Mouse (Mus musculus) small intestine, adult 2 months (tissue): Measurements from ENCODE around the gene Reg3d. TPM values are rescaled to one million over a fixed set of nuclear protein-coding genes. Genes with fewer than 3 reads are reported as not detected.
"Not testable (repeated sequence)": the region's sequence is repeated elsewhere in the genome, so short reads cannot be mapped to it uniquely, and the experiment has no call there.

Source experiments
- H3K27ac ChIP-seq: fragments of 200-500 bp; 2 replicates; pipeline ENCODE4 v1.5.1; 2012; ENCODE audit warnings: low read depth, low read length, control low read depth, inconsistent platforms; ENCODE audit not compliant: insufficient read depth
- H3K27me3 ChIP-seq: fragments of 200-500 bp; 2 replicates; pipeline ENCODE4 v1.6.1; 2012; ENCODE audit warnings: mild to moderate bottlenecking, moderate library complexity, low read length, inconsistent platforms; ENCODE audit not compliant: control insufficient read depth, insufficient read depth
- H3K36me3 ChIP-seq: fragments of 200-500 bp; 2 replicates; pipeline ENCODE4 v1.6.1; 2012; ENCODE audit warnings: mild to moderate bottlenecking, low read length, control low read depth, inconsistent platforms; ENCODE audit not compliant: control insufficient read depth, insufficient read depth
- H3K4me1 ChIP-seq: fragments of 200-500 bp; 2 replicates; pipeline ENCODE4 v1.6.1; 2012; ENCODE audit warnings: low read length, inconsistent platforms, mixed read lengths; ENCODE audit not compliant: control insufficient read depth, insufficient read depth, insufficient read length
- H3K4me3 ChIP-seq: fragments of 200-500 bp; 2 replicates; pipeline ENCODE4 v1.5.1; 2012; ENCODE audit warnings: low read depth, mild to moderate bottlenecking, control low read depth, inconsistent platforms, low read length, moderate library complexity
- CTCF ChIP-seq: fragments of 200-500 bp; IDR thresholded peaks from 2 replicates; pipeline ENCODE4 v1.5.1; 2012; ENCODE audit warnings: low read depth, mild to moderate bottlenecking, control low read depth, inconsistent platforms, low read length, moderate library complexity, mixed read lengths; ENCODE audit not compliant: insufficient replicate concordance, insufficient read length; ENCODE audit errors: extremely low read depth
- POLR2A ChIP-seq: fragments of 200-500 bp; IDR thresholded peaks from 2 replicates; pipeline ENCODE4 v1.6.1; 2012; ENCODE audit warnings: low read depth, mild to moderate bottlenecking, control low read depth, inconsistent platforms, low read length, moderate library complexity
- WGBS: fragments of 180-500 bp; shearing (Covaris S2); methylation state at CpG from one replicate; pipeline ENCODE4 v1.1.7; 2018; 5-methylcytosine and 5-hydroxymethylcytosine counted together
- polyA plus RNA-seq: library from polyadenylated mRNA; depleted of rRNA; stranded (reverse); fragments of >200 nt; gene quantifications from 2 replicates; pipeline ENCODE4 v1.2.3, GENCODE M21; 2012; rRNA removed

The Reg3d gene
- 67.1 TPM in 1 of 2 replicates, not detected in the other for polyA plus RNA-seq

DNA sequence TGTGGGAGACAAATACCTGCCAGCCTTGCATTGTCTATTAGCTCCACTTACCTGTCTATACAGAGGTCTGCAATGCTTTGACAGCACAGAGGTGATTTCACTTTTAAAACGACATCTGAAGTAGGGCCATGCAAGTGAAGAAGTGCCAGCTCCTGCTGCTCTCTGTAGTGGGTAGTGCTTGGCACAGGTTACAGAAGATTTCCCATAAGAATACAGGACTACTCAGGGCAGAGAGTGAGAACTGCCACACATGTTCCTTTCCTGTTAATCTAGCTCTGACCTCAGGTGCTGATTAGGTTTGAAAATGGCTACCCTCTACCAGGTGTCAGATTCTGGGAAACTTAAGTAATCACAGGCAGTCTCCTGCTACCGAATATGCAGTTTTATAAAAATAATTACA, at the start of gene Reg3d:
Gene Reg3d, minus strand, starts transcription at position 101 of the 400 bp plus-strand sequence.
- H3K27ac ChIP-seq, result no peak within 1 kb of the TSS
- H3K27me3 ChIP-seq, result no peaks in the 10 kb centered on the region
- H3K36me3 ChIP-seq, result no peaks in the 10 kb centered on the region
- no peak for TF ChIP-seq POLR2A
- no peak for TF ChIP-seq CTCF
- no peak within 1 kb of the TSS for H3K4me3 ChIP-seq
- WGBS, result 70% methylated on average over 2 of the region's 2 CpGs
- H3K4me1 ChIP-seq, result peaks cover 13% of the 10 kb centered on the region; the same call in 1 of the 2 replicates

DNA sequence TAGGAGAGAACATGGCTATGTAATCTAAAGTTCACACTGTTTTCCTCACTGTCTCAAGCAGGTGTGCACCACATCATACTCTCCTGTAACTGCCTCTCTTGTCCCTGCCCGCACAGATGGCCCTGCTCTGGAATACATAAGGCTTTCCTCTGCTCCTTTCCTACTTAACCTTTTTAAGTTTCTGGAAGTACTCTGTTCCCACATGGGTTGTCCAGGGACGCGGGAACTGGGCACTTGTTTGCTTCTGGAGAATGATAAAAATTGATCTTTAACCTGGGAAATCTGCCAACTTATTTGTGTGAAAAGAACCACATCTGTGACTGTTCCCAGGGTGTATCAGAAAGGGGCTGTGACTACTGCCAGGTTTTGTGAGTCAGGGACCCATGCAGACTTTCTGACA, 46.8 kb upstream of the Reg3d start:
- peaks cover 6% of the 10 kb centered on the region; the same call in 1 of the 2 replicates for H3K4me1 ChIP-seq
- no peaks in the 10 kb centered on the region for H3K27me3 ChIP-seq
- TF ChIP-seq CTCF, result no peak
- TF ChIP-seq POLR2A, result no peak
- H3K36me3 ChIP-seq, result no peaks in the 10 kb centered on the region
- H3K4me3 ChIP-seq, result no peak overlapping the region
- 21% methylated on average over 3 of the region's 3 CpGs for WGBS
- H3K27ac ChIP-seq, result no peak overlapping the region

DNA sequence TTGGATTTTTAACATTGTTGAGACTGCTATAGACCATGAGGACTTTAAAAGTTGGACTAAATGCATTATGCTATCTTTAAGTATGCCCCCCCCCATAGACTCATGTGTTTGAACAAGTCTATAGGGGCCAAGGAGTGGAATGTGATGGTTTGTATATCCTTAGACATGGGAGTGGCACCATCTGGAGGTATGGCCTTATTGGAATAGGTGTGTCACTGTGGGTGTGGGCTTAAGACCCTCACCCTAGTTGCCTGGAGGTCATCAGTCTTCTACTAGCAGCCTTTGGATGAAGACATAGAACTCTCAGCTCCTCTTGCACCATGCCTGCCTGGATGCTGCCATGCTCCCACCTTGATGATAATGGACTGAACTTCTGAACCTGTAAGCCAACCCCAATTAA, 43.7 kb upstream of the Reg3d start, which contains the start of gene Reg1:
Gene Reg1, plus strand, starts transcription at position 301 of the 400 bp plus-strand sequence.
- not testable (repeated sequence) for H3K4me3 ChIP-seq, H3K27ac ChIP-seq, H3K27me3 ChIP-seq, H3K4me1 ChIP-seq, H3K36me3 ChIP-seq

DNA sequence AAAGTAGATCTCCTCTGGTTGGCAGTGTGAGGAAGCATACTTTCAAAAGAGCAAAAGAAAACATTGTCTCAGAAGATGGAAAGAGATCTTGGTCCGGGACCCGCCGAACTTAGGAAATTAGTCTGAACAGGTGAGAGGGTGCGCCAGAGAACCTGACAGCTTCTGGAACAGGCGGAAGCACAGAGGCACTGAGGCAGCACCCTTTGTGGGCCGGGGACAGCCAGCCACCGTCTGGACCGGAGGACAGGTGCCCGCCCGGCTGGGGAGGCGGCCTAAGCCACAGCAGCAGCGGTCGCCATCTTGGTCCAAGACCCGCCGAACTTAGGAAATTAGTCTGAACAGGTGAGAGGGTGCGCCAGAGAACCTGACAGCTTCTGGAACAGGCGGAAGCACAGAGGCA, 16.7 kb upstream of the Reg3d start, which contains the start of gene Reg2:
Gene Reg2, plus strand, starts transcription at position 301 of the 400 bp plus-strand sequence.
- H3K36me3 ChIP-seq, H3K4me1 ChIP-seq, H3K27ac ChIP-seq, H3K27me3 ChIP-seq, H3K4me3 ChIP-seq: not testable (repeated sequence)
- WGBS, result 99% methylated on average over 5 of the region's 17 CpGs

DNA sequence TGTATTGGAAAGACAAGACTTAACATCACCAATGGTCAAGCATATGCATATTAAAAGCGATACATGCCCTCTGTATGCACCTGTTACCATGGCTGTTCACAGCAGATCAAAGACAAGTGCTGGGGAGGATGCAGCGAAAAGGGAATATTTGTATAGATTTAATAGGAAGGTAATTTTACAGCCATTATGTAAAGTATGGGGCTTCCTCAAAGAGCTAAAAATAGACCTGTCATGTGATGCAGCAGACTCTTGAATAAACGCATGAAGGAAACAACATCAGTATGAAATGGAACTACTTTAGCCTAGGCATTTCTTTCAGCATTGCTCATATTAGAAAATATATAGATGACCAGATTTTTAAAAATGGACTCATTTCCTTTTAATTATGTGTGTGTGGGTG, 6.9 kb upstream of the Reg3d start:
- no peak overlapping the region for H3K4me3 ChIP-seq
- H3K4me1 ChIP-seq, result peaks cover 13% of the 10 kb centered on the region; the same call in 1 of the 2 replicates
- TF ChIP-seq POLR2A, result no peak
- TF ChIP-seq CTCF, result no peak
- no peaks in the 10 kb centered on the region for H3K27me3 ChIP-seq
- no peak overlapping the region for H3K27ac ChIP-seq
- WGBS, result 60% methylated on average over 3 of the region's 3 CpGs
- no peaks in the 10 kb centered on the region for H3K36me3 ChIP-seq

DNA sequence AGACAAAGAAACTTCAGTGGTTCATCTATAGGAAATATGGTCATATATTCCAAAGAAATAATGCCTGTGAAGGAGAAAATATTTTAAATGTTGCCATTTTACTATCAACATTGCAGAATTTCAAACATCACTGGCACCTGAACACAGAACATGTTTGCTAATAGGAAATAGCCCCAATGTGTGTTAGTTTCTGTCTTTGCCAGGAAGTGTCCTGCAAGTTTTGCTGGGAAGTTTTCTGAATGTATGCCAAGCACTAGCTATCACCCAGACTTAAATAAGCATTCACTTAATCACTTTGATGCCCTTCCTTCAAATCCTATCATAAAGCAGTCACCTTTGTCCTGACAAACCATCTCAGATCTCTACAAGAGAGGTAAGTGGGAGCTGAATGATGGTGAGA, 1.7 kb upstream of the Reg3d start, which contains the start of gene Reg3a:
Gene Reg3a, plus strand, starts transcription at position 301 of the 400 bp plus-strand sequence.
- Histone ChIP-seq H3K4me3 (no peak within 1 kb of the TSS), H3K27me3 (no peaks in the 10 kb centered on the region), H3K36me3 (no peaks in the 10 kb centered on the region), H3K4me1 (peaks cover 12% of the 10 kb centered on the region; the same call in 1 of the 2 replicates), H3K27ac (no peak within 1 kb of the TSS)
- TF ChIP-seq CTCF (no peak), POLR2A (no peak)

GRCm38 (mm10) chr6:78370357-78370756, 8.3 kb downstream of the Reg3d start, which contains the start of gene Reg3b:
Gene Reg3b, plus strand, starts transcription at chr6:78370657.
- Histone ChIP-seq H3K4me1 (peaks cover 7% of the 10 kb centered on the region; the same call in 1 of the 2 replicates), H3K4me3 (no peak within 1 kb of the TSS; the same call in 1 of the 2 replicates), H3K27me3 (no peaks in the 10 kb centered on the region), H3K36me3 (no peaks in the 10 kb centered on the region; the same call in 1 of the 2 replicates), H3K27ac (no peak within 1 kb of the TSS)
- 15% methylated on average over 2 of the region's 2 CpGs for WGBS
- TF ChIP-seq CTCF (no peak), POLR2A (no peak)

- Histone ChIP-seq H3K27ac (no peak overlapping the region), H3K4me1 (peaks cover 5% of the 10 kb centered on the region; the same call in 1 of the 2 replicates), H3K4me3 (no peak overlapping the region), H3K36me3 (no peaks in the 10 kb centered on the region), H3K27me3 (no peaks in the 10 kb centered on the region)
- TF ChIP-seq CTCF (no peak), POLR2A (no peak)
- 10% methylated on average over 2 of the region's 2 CpGs for WGBS
These were observed 16.6 kb downstream of the Reg3d start for GRCm38 (mm10) chr6:78361971-78362563.
